Mouse (Mus musculus) midbrain, embryonic 13.5 days (tissue): ENCODE measurements around the gene Hs1bp3. TPM values are rescaled to one million over a fixed set of nuclear protein-coding genes. Genes with fewer than 3 reads are reported as not detected.

Experiments used
- ATAC-seq: fragments of 200-750 bp; cut with Nextera tagmentation; 2 replicates; pipeline ENCODE4 v1.8.0; 2017; ENCODE audit warnings: mild to moderate bottlenecking, moderate TSS enrichment, moderate library complexity
- H3K27ac ChIP-seq: fragments of 300-500 bp; sonication (generic); 2 replicates; pipeline ENCODE4 v1.5.1; 2015; ENCODE audit warnings: inconsistent platforms, mild to moderate bottlenecking, moderate library complexity
- H3K27me3 ChIP-seq: fragments of 300-500 bp; sonication (generic); 2 replicates; pipeline ENCODE4 v1.6.1; 2015; ENCODE audit warnings: mild to moderate bottlenecking, inconsistent platforms
- H3K36me3 ChIP-seq: fragments of 300-500 bp; sonication (generic); 2 replicates; pipeline ENCODE4 v1.6.1; 2015; ENCODE audit warnings: mild to moderate bottlenecking, inconsistent platforms
- H3K4me1 ChIP-seq: fragments of 300-500 bp; sonication (generic); replicated peaks from 2 replicates; pipeline ENCODE4 v1.6.1; 2015; ENCODE audit warnings: inconsistent platforms
- H3K4me2 ChIP-seq: fragments of 300-500 bp; sonication (generic); replicated peaks from 2 replicates; pipeline ENCODE4 v1.6.1; 2015; ENCODE audit warnings: moderate library complexity, mild to moderate bottlenecking, inconsistent platforms
- H3K4me3 ChIP-seq: fragments of 300-500 bp; sonication (generic); replicated peaks from 2 replicates; pipeline ENCODE4 v1.5.1; 2015; ENCODE audit warnings: mild to moderate bottlenecking, inconsistent platforms
- H3K9ac ChIP-seq: fragments of 300-500 bp; sonication (generic); replicated peaks from 2 replicates; pipeline ENCODE4 v1.6.1; 2015; ENCODE audit warnings: mild to moderate bottlenecking, inconsistent platforms
- H3K9me3 ChIP-seq: fragments of 300-500 bp; sonication (generic); 2 replicates; pipeline ENCODE4 v1.6.1; 2016; ENCODE audit warnings: mild to moderate bottlenecking, inconsistent platforms
- WGBS: fragments of 180-500 bp; shearing (Covaris S2); methylation state at CpG from one replicate; pipeline ENCODE4 v1.1.7; 2015; 5-methylcytosine and 5-hydroxymethylcytosine counted together
- polyA plus RNA-seq: library from polyadenylated mRNA; unstranded; fragments of >200 nt; fragmentation: Nextera tagmentation; extraction: Ambion mirVana; gene quantifications from 2 replicates; pipeline ENCODE4 v1.2.1, GENCODE M21; 2015

The Hs1bp3 gene
- 7.7 and 9.0 TPM in 2 replicates for polyA plus RNA-seq

DNA sequence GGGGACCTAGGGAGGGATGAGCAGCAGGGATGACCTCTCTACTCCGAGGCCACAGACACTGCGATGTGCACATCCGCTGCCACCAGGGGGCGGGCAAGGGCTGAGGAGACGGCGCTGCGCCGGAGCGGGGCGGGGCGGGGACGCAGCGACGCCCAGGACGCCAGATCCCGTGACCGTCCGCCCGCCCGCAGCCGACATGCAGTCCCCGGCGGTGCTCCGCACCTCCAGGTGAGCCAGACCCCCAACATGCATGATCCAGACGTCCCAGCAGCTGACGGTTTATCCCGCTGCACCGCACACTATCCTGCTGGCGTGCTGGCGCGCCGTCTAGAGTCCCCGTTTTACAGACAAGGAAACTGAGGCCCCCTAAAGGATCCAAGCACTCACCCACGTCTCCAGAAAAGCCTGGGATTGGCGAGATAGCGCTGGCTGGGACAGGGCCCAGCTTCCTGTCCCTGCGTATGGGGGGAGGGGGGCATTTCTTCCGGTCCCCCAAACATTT is at the start of gene Hs1bp3:
Gene Hs1bp3, plus strand, starts transcription at position 163 of the 502 bp plus-strand sequence.
- peak within 1 kb of the TSS; percentile 73 for H3K9ac ChIP-seq
- peaks cover 28% of the 10 kb centered on the region for H3K27me3 ChIP-seq
- under 1% methylated on average over 37 of the region's 38 CpGs for WGBS
- peak within 1 kb of the TSS; percentile 78 for H3K4me2 ChIP-seq
- H3K4me1 ChIP-seq, result peaks cover 19% of the 10 kb centered on the region
- peak within 1 kb of the TSS; percentile 56 for H3K4me3 ChIP-seq
- no peaks in the 10 kb centered on the region for H3K9me3 ChIP-seq
- no peak within 1 kb of the TSS for H3K27ac ChIP-seq
- peaks cover 6% of the 10 kb centered on the region for H3K36me3 ChIP-seq
- ATAC-seq, result peak; percentile 91

- no peaks in the 10 kb centered on the region for H3K9me3 ChIP-seq
- no peaks in the 10 kb centered on the region for H3K27me3 ChIP-seq
- no peak overlapping the region for H3K4me2 ChIP-seq
- 0 out of 2 replicates have a peak, but pooled peaks cover 3% of the 10 kb centered on the region for H3K36me3 ChIP-seq
- peaks cover 3% of the 10 kb centered on the region for H3K4me1 ChIP-seq
- no peak for ATAC-seq
- H3K9ac ChIP-seq, result no peak overlapping the region
- 89% methylated on average over 7 of the region's 7 CpGs for WGBS
- no peak overlapping the region for H3K27ac ChIP-seq
- H3K4me3 ChIP-seq, result no peak overlapping the region
Observed at GRCm38 (mm10) chr12:8266311-8266710, 46.9 kb upstream of the Hs1bp3 start.

DNA sequence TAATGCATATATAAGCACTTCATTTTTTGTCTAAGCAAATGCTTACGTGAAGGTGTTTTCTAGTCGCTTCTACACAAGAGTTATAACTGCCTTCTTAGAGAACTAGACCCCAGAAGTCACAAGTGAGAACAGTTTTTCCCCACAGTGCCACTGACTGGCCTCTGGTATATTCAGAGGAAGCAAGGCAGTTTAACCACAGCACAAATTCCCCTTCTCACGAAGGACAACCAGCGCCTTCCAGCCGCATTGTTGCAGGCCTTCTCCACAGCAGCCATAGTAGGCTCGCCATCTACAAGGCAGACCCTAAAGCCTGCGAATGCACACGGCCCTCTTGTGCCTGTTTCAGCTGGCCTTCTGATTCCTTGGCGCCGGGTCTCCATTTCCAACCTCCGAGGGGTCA is 43.6 kb upstream of the Hs1bp3 start:
- 96% methylated on average over 11 of the region's 11 CpGs for WGBS
- no peak overlapping the region for H3K4me3 ChIP-seq

DNA sequence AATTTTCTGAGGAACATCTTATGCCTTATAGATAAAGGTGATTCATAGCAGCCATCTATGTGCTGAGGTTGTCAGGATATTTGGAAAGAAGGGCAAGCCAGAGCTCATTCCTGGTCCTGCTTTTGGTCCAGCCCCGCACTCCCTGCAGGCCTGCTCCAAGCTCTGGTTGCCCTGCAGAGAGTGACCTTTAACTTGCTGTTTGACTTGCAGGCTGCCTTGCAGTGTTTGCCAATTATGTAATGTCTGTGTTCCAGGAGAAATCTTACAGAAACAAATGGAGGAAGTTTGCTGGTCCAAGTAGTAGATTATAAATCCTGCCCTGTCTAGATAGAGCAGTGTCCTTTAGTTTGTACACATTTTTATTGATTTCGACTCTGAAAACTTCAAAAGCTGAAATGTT is 41.8 kb upstream of the Hs1bp3 start:
- Histone ChIP-seq H3K4me3 (no peak overlapping the region), H3K36me3 (0 out of 2 replicates have a peak, but pooled peaks cover 3% of the 10 kb centered on the region), H3K27me3 (no peaks in the 10 kb centered on the region), H3K9ac (no peak overlapping the region), H3K4me1 (no peaks in the 10 kb centered on the region), H3K9me3 (no peaks in the 10 kb centered on the region), H3K27ac (no peak overlapping the region), H3K4me2 (no peak overlapping the region)
- ATAC-seq, result no peak
- 92% methylated on average over 2 of the region's 2 CpGs for WGBS

More for the DNA sequence above, 43.6 kb upstream of the Hs1bp3 start:
- Histone ChIP-seq H3K9me3 (no peaks in the 10 kb centered on the region), H3K4me1 (no peaks in the 10 kb centered on the region), H3K4me2 (no peak overlapping the region), H3K36me3 (0 out of 2 replicates have a peak, but pooled peaks cover 3% of the 10 kb centered on the region), H3K9ac (no peak overlapping the region), H3K27me3 (no peaks in the 10 kb centered on the region), H3K27ac (no peak overlapping the region)
- ATAC-seq, result no peak

DNA sequence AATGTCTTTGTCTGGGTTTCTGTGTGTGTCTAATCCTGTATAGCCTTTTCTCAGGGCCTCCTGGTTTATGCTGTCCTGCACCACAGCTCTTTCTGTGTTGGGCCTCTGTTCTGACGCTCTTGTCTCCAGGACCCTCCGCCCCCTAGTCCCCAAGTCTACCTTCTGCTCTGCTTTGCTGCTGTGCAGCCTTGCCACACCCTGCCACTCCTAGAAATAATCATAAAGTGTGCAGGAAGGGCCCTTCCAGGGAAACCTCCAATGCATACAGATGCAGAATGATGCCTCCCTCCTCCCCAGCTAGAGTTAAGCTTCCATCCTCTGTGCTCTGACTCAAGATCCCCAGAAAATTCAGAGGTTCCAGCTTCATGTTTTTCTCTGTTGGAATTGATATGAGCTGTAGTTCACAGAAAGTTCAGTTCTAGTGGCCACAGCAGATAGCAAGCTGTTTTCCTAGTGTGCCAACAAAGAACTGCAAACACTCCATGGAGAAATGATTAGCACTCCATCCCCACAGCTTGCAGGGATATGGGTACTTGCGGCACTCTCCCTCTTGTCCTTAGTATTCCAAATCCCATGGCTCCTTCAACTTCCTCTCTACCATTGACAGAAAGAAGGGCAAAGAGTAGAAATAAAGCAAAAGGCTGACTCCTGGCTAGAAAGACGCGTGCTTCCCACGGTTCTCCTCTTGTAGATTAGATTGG is 39.6 kb upstream of the Hs1bp3 start:
- ATAC-seq, result no peak
- Histone ChIP-seq H3K9me3 (no peaks in the 10 kb centered on the region), H3K9ac (no peak overlapping the region), H3K4me3 (no peak overlapping the region), H3K4me1 (no peaks in the 10 kb centered on the region), H3K27ac (no peak overlapping the region), H3K36me3 (0 out of 2 replicates have a peak, but pooled peaks cover 3% of the 10 kb centered on the region), H3K27me3 (no peaks in the 10 kb centered on the region), H3K4me2 (no peak overlapping the region)
- WGBS, result 89% methylated on average over 6 of the region's 6 CpGs

- no peaks in the 10 kb centered on the region for H3K4me1 ChIP-seq
- ATAC-seq, result no peak
- H3K36me3 ChIP-seq, result no peaks in the 10 kb centered on the region
- H3K9ac ChIP-seq, result no peak overlapping the region
- 88% methylated on average over 4 of the region's 4 CpGs for WGBS
- no peak overlapping the region for H3K4me3 ChIP-seq
- no peaks in the 10 kb centered on the region for H3K9me3 ChIP-seq
- H3K27ac ChIP-seq, result no peak overlapping the region
- no peak overlapping the region for H3K4me2 ChIP-seq
- no peaks in the 10 kb centered on the region for H3K27me3 ChIP-seq
Observed at GRCm38 (mm10) chr12:8275424-8275823, 37.8 kb upstream of the Hs1bp3 start.

- Histone ChIP-seq H3K36me3 (peaks cover 9% of the 10 kb centered on the region), H3K9ac (no peak overlapping the region), H3K4me2 (no peak overlapping the region), H3K27me3 (no peaks in the 10 kb centered on the region), H3K4me1 (no peaks in the 10 kb centered on the region), H3K4me3 (no peak overlapping the region), H3K9me3 (no peaks in the 10 kb centered on the region), H3K27ac (no peak overlapping the region)
- no peak for ATAC-seq
- WGBS, result 82% methylated on average over 15 of the region's 15 CpGs
Observed at GRCm38 (mm10) chr12:8281225-8282017, 31.8 kb upstream of the Hs1bp3 start.

GRCm38 (mm10) chr12:8287970-8288369 is 25.3 kb upstream of the Hs1bp3 start:
- Histone ChIP-seq H3K36me3 (peaks cover 9% of the 10 kb centered on the region), H3K4me1 (peaks cover 21% of the 10 kb centered on the region), H3K9me3 (no peaks in the 10 kb centered on the region), H3K9ac (no peak overlapping the region), H3K27me3 (no peaks in the 10 kb centered on the region; the same call in 1 of the 2 replicates), H3K27ac (no peak overlapping the region), H3K4me2 (no peak overlapping the region), H3K4me3 (no peak overlapping the region)
- no peak for ATAC-seq
- WGBS, result 77% methylated on average over 3 of the region's 3 CpGs

DNA sequence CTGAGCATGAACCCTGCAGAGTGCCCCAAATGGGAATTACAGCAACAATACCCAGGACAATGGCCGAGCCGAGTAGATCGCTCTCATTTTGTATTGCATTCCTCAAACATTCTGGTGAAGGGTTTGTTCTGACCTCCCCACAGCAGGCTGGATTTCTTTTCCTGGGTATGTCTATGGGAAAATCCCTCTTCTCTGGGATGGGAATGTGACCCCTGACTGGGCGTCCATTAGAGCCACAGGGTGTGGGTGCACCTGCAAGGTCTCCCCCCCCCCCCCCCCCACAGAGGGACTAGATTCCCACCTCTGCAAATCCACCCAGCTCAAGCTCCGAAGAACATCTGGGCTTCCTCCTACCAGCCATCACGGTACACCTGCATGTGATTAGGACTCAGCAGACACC is 24.1 kb upstream of the Hs1bp3 start:
- Histone ChIP-seq H3K36me3 (peaks cover 9% of the 10 kb centered on the region), H3K9ac (no peak overlapping the region), H3K27me3 (peaks cover 8% of the 10 kb centered on the region; the same call in 1 of the 2 replicates), H3K27ac (no peak overlapping the region), H3K9me3 (no peaks in the 10 kb centered on the region), H3K4me3 (no peak overlapping the region), H3K4me2 (no peak overlapping the region), H3K4me1 (peaks cover 21% of the 10 kb centered on the region)
- no peak for ATAC-seq
- 74% methylated on average over 6 of the region's 6 CpGs for WGBS

DNA sequence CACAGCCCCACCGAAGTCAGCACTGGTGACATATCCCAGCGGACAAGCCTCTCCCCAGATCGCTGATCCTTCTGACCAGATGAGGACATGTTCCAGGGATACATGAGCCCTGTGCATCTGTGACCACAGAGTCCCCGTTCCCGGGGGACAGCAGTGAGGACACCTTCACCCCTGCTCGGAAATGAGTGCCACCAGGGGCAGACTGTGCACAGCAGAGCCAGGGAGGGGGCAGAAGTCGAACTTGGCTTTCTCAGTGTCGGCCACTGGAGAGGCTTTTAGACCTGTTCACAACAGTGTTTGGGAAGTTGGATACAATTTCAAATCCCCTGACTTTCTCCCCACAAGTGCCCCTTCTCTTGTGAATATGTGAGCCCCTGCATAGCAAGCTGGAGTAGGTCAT is 23.7 kb upstream of the Hs1bp3 start:
- WGBS, result 94% methylated on average over 8 of the region's 8 CpGs
- H3K9ac ChIP-seq, result no peak overlapping the region
- no peaks in the 10 kb centered on the region for H3K9me3 ChIP-seq
- H3K4me1 ChIP-seq, result peaks cover 21% of the 10 kb centered on the region
- no peak overlapping the region for H3K4me3 ChIP-seq
- H3K27me3 ChIP-seq, result peaks cover 11% of the 10 kb centered on the region; the same call in 1 of the 2 replicates
- H3K27ac ChIP-seq, result no peak overlapping the region
- H3K4me2 ChIP-seq, result no peak overlapping the region
- ATAC-seq, result no peak
- peaks cover 6% of the 10 kb centered on the region for H3K36me3 ChIP-seq

DNA sequence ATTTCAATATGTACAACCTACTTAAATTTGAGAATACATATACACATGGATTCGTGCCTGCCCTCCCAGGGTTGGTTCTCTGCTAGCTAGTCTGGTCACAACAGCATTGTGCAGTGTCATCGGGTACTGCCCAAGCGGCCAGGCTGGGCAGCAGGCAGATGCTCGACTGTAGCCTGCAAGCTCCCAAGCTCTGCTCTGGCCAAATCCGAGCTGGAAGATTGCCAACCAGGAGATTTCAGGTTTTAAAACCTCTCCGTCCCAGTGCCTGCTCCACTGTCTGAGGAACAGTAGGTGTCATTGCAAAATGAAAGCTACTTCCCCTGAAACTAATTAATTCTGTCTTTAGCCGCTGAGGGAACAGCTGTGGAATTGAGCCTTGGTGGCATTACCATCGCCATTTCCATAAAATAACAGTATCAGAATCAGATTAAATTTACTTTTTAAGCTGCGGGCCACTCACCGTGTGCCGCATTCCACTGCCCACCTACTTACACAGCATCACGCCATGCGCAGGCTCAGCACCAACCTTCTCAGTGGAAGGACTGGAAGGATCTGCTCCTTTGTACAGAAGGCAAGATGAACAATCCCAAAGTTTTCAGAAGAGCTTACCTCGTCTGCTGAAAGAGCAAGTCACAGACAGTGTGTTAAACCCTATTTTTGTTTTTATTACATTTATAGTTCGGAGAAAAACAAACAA is 21.9 kb upstream of the Hs1bp3 start:
- WGBS, result 44% methylated on average over 15 of the region's 15 CpGs
- H3K36me3 ChIP-seq, result no peaks in the 10 kb centered on the region; the same call in 1 of the 2 replicates
- H3K9me3 ChIP-seq, result no peaks in the 10 kb centered on the region
- H3K27ac ChIP-seq, result no peak overlapping the region
- peaks cover 29% of the 10 kb centered on the region for H3K27me3 ChIP-seq
- peak; percentile 83 for ATAC-seq
- no peak overlapping the region for H3K4me3 ChIP-seq
- peaks cover 21% of the 10 kb centered on the region for H3K4me1 ChIP-seq
- no peak overlapping the region for H3K4me2 ChIP-seq
- no peak overlapping the region for H3K9ac ChIP-seq
